Mouse (Mus musculus): ENCODE results near the gene Prl7d1. TPM values are rescaled to one million over a fixed set of nuclear protein-coding genes. Genes with fewer than 3 reads are reported as not detected.
"Not testable (repeated sequence)": the region's sequence is repeated elsewhere in the genome, so short reads cannot be mapped to it uniquely, and the experiment has no call there.

The Prl7d1 gene
- not detected in 2 replicates for polyA plus RNA-seq (2014; fragmentation: Nextera tagmentation; extraction: Ambion mirVana)

GRCm38 (mm10) chr13:27716636-27717035 is at the start of gene Prl7d1:
Prl7d1 (minus strand) TSS chr13:27716736.
- H3K27ac ChIP-seq (ENCODE audit: low read depth, low read length), result no peak within 1 kb of the TSS
- H3K27me3 ChIP-seq (replicated peaks; ENCODE audit: control insufficient read depth, insufficient read depth, low read length), result no peaks in the 10 kb centered on the region
- no peaks in the 10 kb centered on the region for H3K4me1 ChIP-seq (ENCODE audit: control insufficient read depth, insufficient read depth, low read length)
- DNase-seq (ENCODE audit: low spot score), result no peak
- H3K9ac ChIP-seq (ENCODE audit: low read length), result no peak within 1 kb of the TSS
- H3K4me3 ChIP-seq (ENCODE audit: low read depth, low read length), result no peak within 1 kb of the TSS
- 91% methylated on average over 5 of the region's 5 CpGs for WGBS
- no peak for ATAC-seq
- no peaks in the 10 kb centered on the region for H3K36me3 ChIP-seq (ENCODE audit: control insufficient read depth, insufficient read depth, low read length)
- no peaks in the 10 kb centered on the region for H3K9me3 ChIP-seq (replicated peaks; ENCODE audit: control insufficient read depth, low read length)
- H3K4me2 ChIP-seq (ENCODE audit: low read length), result no peak within 1 kb of the TSS

- DNase-seq (ENCODE audit: low spot score) (no peak), ATAC-seq (no peak)
- H3K27ac ChIP-seq (ENCODE audit: low read depth, low read length), result no peak overlapping the region
- H3K36me3 ChIP-seq (ENCODE audit: control insufficient read depth, insufficient read depth, low read length), result no peaks in the 10 kb centered on the region
- no peak overlapping the region for H3K4me2 ChIP-seq (ENCODE audit: low read length)
- H3K9me3 ChIP-seq (replicated peaks; ENCODE audit: control insufficient read depth, low read length), result no peaks in the 10 kb centered on the region
- H3K9ac ChIP-seq (ENCODE audit: low read length), result no peak overlapping the region
- H3K4me1 ChIP-seq (ENCODE audit: control insufficient read depth, insufficient read depth, low read length), result no peaks in the 10 kb centered on the region
- WGBS, result 92% methylated on average over 10 of the region's 10 CpGs
- H3K27me3 ChIP-seq (replicated peaks; ENCODE audit: control insufficient read depth, insufficient read depth, low read length), result no peaks in the 10 kb centered on the region
- H3K4me3 ChIP-seq (ENCODE audit: low read depth, low read length), result no peak overlapping the region
Measured at GRCm38 (mm10) chr13:27734512-27735186, 18.1 kb upstream of the Prl7d1 start.

- 86% methylated on average over 5 of the region's 5 CpGs for WGBS
- H3K4me1 ChIP-seq (ENCODE audit: control insufficient read depth, insufficient read depth, low read length); H3K27ac ChIP-seq (ENCODE audit: low read depth, low read length); H3K27me3 ChIP-seq (replicated peaks; ENCODE audit: control insufficient read depth, insufficient read depth, low read length); H3K9ac ChIP-seq (ENCODE audit: low read length); H3K36me3 ChIP-seq (ENCODE audit: control insufficient read depth, insufficient read depth, low read length); H3K4me2 ChIP-seq (ENCODE audit: low read length); DNase-seq (ENCODE audit: low spot score); H3K9me3 ChIP-seq (replicated peaks; ENCODE audit: control insufficient read depth, low read length); H3K4me3 ChIP-seq (ENCODE audit: low read depth, low read length); ATAC-seq: not testable (repeated sequence)
Measured at GRCm38 (mm10) chr13:27730286-27730959, 13.9 kb upstream of the Prl7d1 start.

GRCm38 (mm10) chr13:27725057-27725456 is 8.5 kb upstream of the Prl7d1 start:
- H3K4me2 ChIP-seq (ENCODE audit: low read length); H3K4me1 ChIP-seq (ENCODE audit: control insufficient read depth, insufficient read depth, low read length); H3K9me3 ChIP-seq (replicated peaks; ENCODE audit: control insufficient read depth, low read length); ATAC-seq; H3K27ac ChIP-seq (ENCODE audit: low read depth, low read length); H3K36me3 ChIP-seq (ENCODE audit: control insufficient read depth, insufficient read depth, low read length); H3K4me3 ChIP-seq (ENCODE audit: low read depth, low read length); H3K27me3 ChIP-seq (replicated peaks; ENCODE audit: control insufficient read depth, insufficient read depth, low read length); DNase-seq (ENCODE audit: low spot score); H3K9ac ChIP-seq (ENCODE audit: low read length): not testable (repeated sequence)
- 89% methylated on average over 3 of the region's 3 CpGs for WGBS

GRCm38 (mm10) chr13:27706521-27706920 is 10.0 kb downstream of the Prl7d1 start:
- no peaks in the 10 kb centered on the region for H3K36me3 ChIP-seq (ENCODE audit: control insufficient read depth, insufficient read depth, low read length)
- no peaks in the 10 kb centered on the region for H3K9me3 ChIP-seq (replicated peaks; ENCODE audit: control insufficient read depth, low read length)
- no peaks in the 10 kb centered on the region for H3K4me1 ChIP-seq (ENCODE audit: control insufficient read depth, insufficient read depth, low read length)
- H3K27me3 ChIP-seq (replicated peaks; ENCODE audit: control insufficient read depth, insufficient read depth, low read length), result no peaks in the 10 kb centered on the region
- H3K4me2 ChIP-seq (ENCODE audit: low read length), result no peak overlapping the region
- 87% methylated on average over 2 of the region's 2 CpGs for WGBS
- ATAC-seq, result no peak
- no peak for DNase-seq (ENCODE audit: low spot score)
- H3K9ac ChIP-seq (ENCODE audit: low read length), result no peak overlapping the region
- H3K27ac ChIP-seq (ENCODE audit: low read depth, low read length), result no peak overlapping the region
- H3K4me3 ChIP-seq (ENCODE audit: low read depth, low read length), result no peak overlapping the region

- no peak for DNase-seq (ENCODE audit: low spot score)
- Histone ChIP-seq H3K27ac (ENCODE audit: low read depth, low read length) (no peak within 1 kb of the TSS), H3K4me2 (ENCODE audit: low read length) (no peak within 1 kb of the TSS), H3K9ac (ENCODE audit: low read length) (no peak within 1 kb of the TSS), H3K4me3 (ENCODE audit: low read depth, low read length) (no peak within 1 kb of the TSS), H3K36me3 (ENCODE audit: control insufficient read depth, insufficient read depth, low read length) (no peaks in the 10 kb centered on the region), H3K9me3 (replicated peaks; ENCODE audit: control insufficient read depth, low read length) (no peaks in the 10 kb centered on the region), H3K4me1 (ENCODE audit: control insufficient read depth, insufficient read depth, low read length) (no peaks in the 10 kb centered on the region), H3K27me3 (replicated peaks; ENCODE audit: control insufficient read depth, insufficient read depth, low read length) (no peaks in the 10 kb centered on the region)
- no peak for ATAC-seq
- WGBS, result 90% methylated on average over 4 of the region's 4 CpGs
Measured at GRCm38 (mm10) chr13:27667936-27668335, 48.6 kb downstream of the Prl7d1 start, which contains the start of gene Prl7a2. Prl7a2 (minus strand) TSS chr13:27668036.

- H3K9me3 ChIP-seq (replicated peaks; ENCODE audit: control insufficient read depth, low read length), result no peaks in the 10 kb centered on the region
- 80% methylated on average over 2 of the region's 2 CpGs for WGBS
- no peak overlapping the region for H3K9ac ChIP-seq (ENCODE audit: low read length)
- H3K36me3 ChIP-seq (ENCODE audit: control insufficient read depth, insufficient read depth, low read length), result no peaks in the 10 kb centered on the region
- ATAC-seq, result no peak
- no peak overlapping the region for H3K4me3 ChIP-seq (ENCODE audit: low read depth, low read length)
- no peak overlapping the region for H3K27ac ChIP-seq (ENCODE audit: low read depth, low read length)
- no peaks in the 10 kb centered on the region for H3K27me3 ChIP-seq (replicated peaks; ENCODE audit: control insufficient read depth, insufficient read depth, low read length)
- DNase-seq (ENCODE audit: low spot score), result no peak
- no peak overlapping the region for H3K4me2 ChIP-seq (ENCODE audit: low read length)
- no peaks in the 10 kb centered on the region for H3K4me1 ChIP-seq (ENCODE audit: control insufficient read depth, insufficient read depth, low read length)
Measured at GRCm38 (mm10) chr13:27660747-27661146, 55.8 kb downstream of the Prl7d1 start.

Data from forebrain, embryonic 14.5 days (tissue).